Mouse (Mus musculus): ENCODE data around the gene Trub2. TPM values are rescaled to one million over a fixed set of nuclear protein-coding genes. Genes with fewer than 3 reads are reported as not detected.

Gene Trub2
- polyA plus RNA-seq, 1 experiment, result 20.9 TPM

- TF ChIP-seq CTCF (IDR thresholded peaks at IDR 0.05; ENCODE audit: control insufficient read depth, insufficient read depth, low read length) (no peak), POLR2A (IDR thresholded peaks at IDR 0.05; ENCODE audit: borderline replicate concordance, control insufficient read depth, low read depth, low read length) (no peak)
- Histone ChIP-seq H3K4me3 (replicated peaks; ENCODE audit: control insufficient read depth, low read depth, low read length) (peak within 1 kb of the TSS; percentile 65), H3K27ac (ENCODE audit: control insufficient read depth, insufficient read depth, low read depth, low read length, poor library complexity) (peak within 1 kb of the TSS; percentile 33; the same call in 1 of the 2 replicates), H3K4me1 (ENCODE audit: control insufficient read depth, insufficient read depth, low read length) (no peaks in the 10 kb centered on the region; the same call in 1 of the 2 replicates)
- 2% methylated on average over 35 of the region's 35 CpGs for WGBS
These were observed 31.9 kb upstream of the Trub2 start, which contains the start of gene Urm1 for GRCm38 (mm10) chr2:29820025-29820817. Urm1 (plus strand) TSS chr2:29820075.

- Histone ChIP-seq H3K4me1 (ENCODE audit: control insufficient read depth, insufficient read depth, low read length) (no peaks in the 10 kb centered on the region; the same call in 1 of the 2 replicates), H3K27ac (ENCODE audit: control insufficient read depth, insufficient read depth, low read depth, low read length, poor library complexity) (no peak overlapping the region), H3K4me3 (replicated peaks; ENCODE audit: control insufficient read depth, low read depth, low read length) (no peak overlapping the region)
- WGBS, result 62% methylated on average over 2 of the region's 2 CpGs
- TF ChIP-seq CTCF (IDR thresholded peaks at IDR 0.05; ENCODE audit: control insufficient read depth, insufficient read depth, low read length) (no peak), POLR2A (IDR thresholded peaks at IDR 0.05; ENCODE audit: borderline replicate concordance, control insufficient read depth, low read depth, low read length) (no peak)
These were observed 31.1 kb upstream of the Trub2 start for GRCm38 (mm10) chr2:29819363-29819762.

GRCm38 (mm10) chr2:29817426-29818232, 29.3 kb upstream of the Trub2 start:
- Histone ChIP-seq H3K27ac (ENCODE audit: control insufficient read depth, insufficient read depth, low read depth, low read length, poor library complexity) (no peak overlapping the region), H3K4me1 (ENCODE audit: control insufficient read depth, insufficient read depth, low read length) (no peaks in the 10 kb centered on the region; the same call in 1 of the 2 replicates), H3K4me3 (replicated peaks; ENCODE audit: control insufficient read depth, low read depth, low read length) (no peak overlapping the region)
- TF ChIP-seq CTCF (IDR thresholded peaks at IDR 0.05; ENCODE audit: control insufficient read depth, insufficient read depth, low read length) (peak; percentile 81), POLR2A (IDR thresholded peaks at IDR 0.05; ENCODE audit: borderline replicate concordance, control insufficient read depth, low read depth, low read length) (no peak)
- WGBS, result 38% methylated on average over 8 of the region's 8 CpGs

GRCm38 (mm10) chr2:29815678-29816371, 27.5 kb upstream of the Trub2 start:
- no peaks in the 10 kb centered on the region; the same call in 1 of the 2 replicates for H3K4me1 ChIP-seq (ENCODE audit: control insufficient read depth, insufficient read depth, low read length)
- no peak overlapping the region for H3K27ac ChIP-seq (ENCODE audit: control insufficient read depth, insufficient read depth, low read depth, low read length, poor library complexity)
- no peak overlapping the region for H3K4me3 ChIP-seq (replicated peaks; ENCODE audit: control insufficient read depth, low read depth, low read length)
- WGBS, result 82% methylated on average over 11 of the region's 11 CpGs
- no peak for TF ChIP-seq CTCF (IDR thresholded peaks at IDR 0.05; ENCODE audit: control insufficient read depth, insufficient read depth, low read length)
- TF ChIP-seq POLR2A (IDR thresholded peaks at IDR 0.05; ENCODE audit: borderline replicate concordance, control insufficient read depth, low read depth, low read length), result no peak

- TF ChIP-seq POLR2A (IDR thresholded peaks at IDR 0.05; ENCODE audit: borderline replicate concordance, control insufficient read depth, low read depth, low read length), result no peak
- TF ChIP-seq CTCF (IDR thresholded peaks at IDR 0.05; ENCODE audit: control insufficient read depth, insufficient read depth, low read length), result peak; percentile 53; the same call in 1 of the 2 replicates
- no peak overlapping the region for H3K27ac ChIP-seq (ENCODE audit: control insufficient read depth, insufficient read depth, low read depth, low read length, poor library complexity)
- 33% methylated on average over 6 of the region's 6 CpGs for WGBS
- H3K4me1 ChIP-seq (ENCODE audit: control insufficient read depth, insufficient read depth, low read length), result no peaks in the 10 kb centered on the region
- peak overlapping the region; percentile 76 for H3K4me3 ChIP-seq (replicated peaks; ENCODE audit: control insufficient read depth, low read depth, low read length)
These were observed 15.1 kb upstream of the Trub2 start for GRCm38 (mm10) chr2:29803400-29803831.

- WGBS, result under 1% methylated on average over 39 of the region's 39 CpGs
- Histone ChIP-seq H3K4me3 (replicated peaks; ENCODE audit: control insufficient read depth, low read depth, low read length) (peak overlapping the region; percentile 76), H3K4me1 (ENCODE audit: control insufficient read depth, insufficient read depth, low read length) (no peaks in the 10 kb centered on the region), H3K27ac (ENCODE audit: control insufficient read depth, insufficient read depth, low read depth, low read length, poor library complexity) (peak overlapping the region; percentile 75)
- no peak for TF ChIP-seq CTCF (IDR thresholded peaks at IDR 0.05; ENCODE audit: control insufficient read depth, insufficient read depth, low read length)
- TF ChIP-seq POLR2A (IDR thresholded peaks at IDR 0.05; ENCODE audit: borderline replicate concordance, control insufficient read depth, low read depth, low read length), result no peak
These were observed 14.5 kb upstream of the Trub2 start for GRCm38 (mm10) chr2:29802827-29803201.

- Histone ChIP-seq H3K4me1 (ENCODE audit: control insufficient read depth, insufficient read depth, low read length) (no peaks in the 10 kb centered on the region), H3K27ac (ENCODE audit: control insufficient read depth, insufficient read depth, low read depth, low read length, poor library complexity) (peak within 1 kb of the TSS; percentile 75), H3K4me3 (replicated peaks; ENCODE audit: control insufficient read depth, low read depth, low read length) (peak within 1 kb of the TSS; percentile 76)
- 3% methylated on average over 28 of the region's 28 CpGs for WGBS
- TF ChIP-seq CTCF (IDR thresholded peaks at IDR 0.05; ENCODE audit: control insufficient read depth, insufficient read depth, low read length) (0 out of 2 replicates have a peak, but pooled peaks have one; percentile 1), POLR2A (IDR thresholded peaks at IDR 0.05; ENCODE audit: borderline replicate concordance, control insufficient read depth, low read depth, low read length) (peak; percentile 50; the same call in 1 of the 2 replicates)
These were observed 13.9 kb upstream of the Trub2 start, which contains the start of gene Slc27a4 for GRCm38 (mm10) chr2:29802075-29802826. Slc27a4 (plus strand) TSS chr2:29802634.
